Mouse (Mus musculus) left cerebral cortex, adult 9 months (tissue): ENCODE data around the gene Otoa.

Source experiments
- DNase-seq, 2 experiments: peaks; one replicate each; pipeline ENCODE4 v3.0.0; 2022; ENCODE audit warnings: low spot score in 2 of 2

The Otoa gene

DNA sequence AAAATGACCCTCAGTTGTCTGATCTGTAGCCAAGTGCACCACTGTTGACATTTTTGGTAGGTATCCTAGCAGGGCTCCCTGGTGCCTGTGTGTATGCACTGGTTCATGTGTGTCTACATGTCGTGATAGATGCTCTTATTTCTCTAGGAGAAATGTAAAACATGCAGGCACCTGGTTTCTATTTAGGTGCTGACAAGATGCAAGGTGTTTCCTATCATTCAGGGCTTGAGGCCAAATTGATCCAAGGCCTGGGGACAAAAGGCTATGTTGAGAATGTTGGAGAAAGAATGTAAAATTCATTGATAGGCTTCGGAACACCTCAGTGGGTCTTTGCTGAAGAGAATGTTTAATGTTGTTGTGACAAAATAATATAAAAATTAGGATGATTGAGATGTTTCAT is 366 bp downstream of the Otoa start:
- DNase-seq = no peak

DNA sequence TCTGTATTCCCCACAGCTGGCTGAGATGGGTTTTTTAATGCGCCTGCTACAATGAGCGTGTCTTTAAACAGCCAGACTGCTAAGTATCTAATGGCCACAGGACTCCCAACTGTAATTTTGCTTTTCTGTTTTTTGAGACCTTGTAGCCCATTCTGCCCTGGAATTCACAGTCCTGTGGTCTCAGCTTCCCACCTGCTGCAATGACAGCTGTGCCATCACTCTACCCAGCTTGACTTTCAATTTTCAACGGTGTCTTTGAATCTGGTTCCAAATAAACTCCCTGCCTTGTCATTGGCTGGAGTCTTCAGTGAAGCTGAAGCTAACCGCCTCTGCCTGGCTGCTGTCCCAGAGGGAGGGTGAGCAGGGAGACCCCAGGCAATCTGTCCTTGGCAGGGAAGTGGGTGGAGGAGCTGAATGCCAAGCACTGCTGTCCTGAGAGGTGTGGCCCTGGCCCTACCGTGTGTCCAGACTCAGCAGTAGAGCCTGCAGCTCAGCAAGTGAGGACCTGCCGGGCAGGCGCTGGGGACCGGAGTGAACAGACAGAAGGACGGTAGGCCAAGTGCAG is 1.6 kb downstream of the Otoa start:
- DNase-seq = no peak

- DNase-seq = no peak
These were observed 3.5 kb downstream of the Otoa start for GRCm38 (mm10) chr7:121084840-121085453.

- DNase-seq = no peak
These were observed 4.0 kb downstream of the Otoa start for GRCm38 (mm10) chr7:121085500-121085899.

GRCm38 (mm10) chr7:121088745-121089144 is 7.3 kb downstream of the Otoa start:
- DNase-seq = no peak

GRCm38 (mm10) chr7:121090748-121091147 is 9.3 kb downstream of the Otoa start:
- DNase-seq = no peak

GRCm38 (mm10) chr7:121093026-121093425 is 11.6 kb downstream of the Otoa start:
- DNase-seq = no peak

- DNase-seq = no peak
These were observed 17.4 kb downstream of the Otoa start for GRCm38 (mm10) chr7:121098614-121099389.

DNA sequence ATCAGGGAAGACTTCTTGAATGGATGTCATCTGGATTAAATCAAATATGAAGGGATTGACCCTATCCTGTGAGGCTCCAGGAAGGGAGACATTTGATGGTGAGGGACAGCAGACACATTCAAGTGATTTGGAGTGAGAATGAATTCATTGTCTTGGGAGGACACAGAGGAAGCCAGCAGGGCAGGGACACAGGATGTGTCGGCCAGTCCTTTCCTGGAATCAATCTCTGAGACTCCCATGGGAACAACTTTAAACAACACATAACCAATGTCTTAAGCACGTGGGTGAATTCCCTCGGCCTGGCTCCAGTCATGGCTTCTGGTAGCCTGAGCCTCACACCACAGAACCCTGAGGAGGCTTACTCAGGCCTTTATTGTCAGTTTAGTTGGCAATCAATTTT is 26.4 kb downstream of the Otoa start:
- DNase-seq = no peak

GRCm38 (mm10) chr7:121111321-121111720 is 29.9 kb downstream of the Otoa start:
- DNase-seq = no peak

- DNase-seq = no peak
These were observed 30.3 kb downstream of the Otoa start for GRCm38 (mm10) chr7:121111762-121112161.

- DNase-seq = peak; percentile 18 to 91
These were observed 38.8 kb downstream of the Otoa start for GRCm38 (mm10) chr7:121120143-121120818.

DNA sequence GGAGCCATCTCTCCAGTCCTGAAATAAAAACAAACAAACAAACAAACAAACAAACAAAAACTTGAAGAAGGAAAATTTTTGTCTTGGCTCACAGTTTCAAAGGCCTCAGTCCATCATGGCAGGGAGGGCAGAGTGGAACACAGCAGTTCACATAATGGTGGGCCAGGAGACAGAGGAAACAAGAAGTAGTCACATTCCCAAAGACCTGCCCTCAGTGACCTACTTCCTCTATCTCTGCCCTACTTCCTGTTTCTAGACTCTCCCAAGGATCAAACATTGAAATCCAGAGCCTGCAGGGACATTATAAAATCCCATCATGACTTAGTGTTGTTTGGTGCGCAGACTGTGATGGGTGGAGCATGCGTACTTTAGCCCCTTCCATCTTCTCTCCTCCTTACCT is 49.4 kb downstream of the Otoa start:
- no peak for DNase-seq

DNA sequence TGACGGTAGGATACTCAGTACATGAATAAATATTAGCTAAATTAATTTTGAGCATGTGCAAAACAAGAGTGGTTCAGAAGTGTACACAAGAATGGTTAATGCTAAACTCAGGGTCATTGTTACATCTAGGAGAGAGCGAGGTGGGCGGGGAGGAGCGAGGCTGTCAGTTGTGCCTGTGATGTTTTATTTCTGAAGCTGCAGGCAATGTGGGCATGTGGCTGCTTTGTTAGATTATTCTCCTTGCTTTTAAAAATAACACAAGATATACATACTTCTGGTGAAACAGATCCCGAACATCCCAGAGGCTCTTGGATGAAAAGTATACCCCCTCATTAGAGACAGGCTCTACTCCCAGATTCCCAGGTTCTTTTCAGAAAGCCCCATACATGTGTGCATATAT is 59.8 kb downstream of the Otoa start:
- DNase-seq = peak in 1 of 2 experiments; percentile 4

DNA sequence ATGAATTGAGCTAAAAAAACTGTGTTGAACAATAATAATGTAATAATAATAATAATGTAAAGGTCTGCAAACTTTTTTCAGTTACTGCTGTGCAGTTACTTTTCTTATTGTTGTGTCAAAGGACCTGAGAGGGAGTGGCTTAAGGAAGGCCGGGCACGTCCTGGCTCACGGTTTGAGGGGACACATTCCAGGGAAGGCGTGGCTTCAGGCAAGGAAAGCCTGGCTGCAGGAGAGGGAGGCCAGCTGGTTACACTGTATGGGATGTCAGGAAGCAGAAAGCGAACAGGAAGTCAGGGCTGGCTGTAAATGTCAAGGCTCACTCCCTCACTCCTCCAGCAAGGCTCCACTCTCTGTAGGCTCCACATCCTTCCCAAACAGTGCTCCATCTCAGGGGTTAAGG is 69.2 kb downstream of the Otoa start:
- no peak for DNase-seq

- no peak for DNase-seq
These were observed 70.7 kb downstream of the Otoa start for GRCm38 (mm10) chr7:121152186-121152585.

GRCm38 (mm10) chr7:121165616-121166015 is 84.2 kb downstream of the Otoa start:
- no peak for DNase-seq

GRCm38 (mm10) chr7:121171888-121172287 is 90.4 kb downstream of the Otoa start:
- DNase-seq = no peak

DNA sequence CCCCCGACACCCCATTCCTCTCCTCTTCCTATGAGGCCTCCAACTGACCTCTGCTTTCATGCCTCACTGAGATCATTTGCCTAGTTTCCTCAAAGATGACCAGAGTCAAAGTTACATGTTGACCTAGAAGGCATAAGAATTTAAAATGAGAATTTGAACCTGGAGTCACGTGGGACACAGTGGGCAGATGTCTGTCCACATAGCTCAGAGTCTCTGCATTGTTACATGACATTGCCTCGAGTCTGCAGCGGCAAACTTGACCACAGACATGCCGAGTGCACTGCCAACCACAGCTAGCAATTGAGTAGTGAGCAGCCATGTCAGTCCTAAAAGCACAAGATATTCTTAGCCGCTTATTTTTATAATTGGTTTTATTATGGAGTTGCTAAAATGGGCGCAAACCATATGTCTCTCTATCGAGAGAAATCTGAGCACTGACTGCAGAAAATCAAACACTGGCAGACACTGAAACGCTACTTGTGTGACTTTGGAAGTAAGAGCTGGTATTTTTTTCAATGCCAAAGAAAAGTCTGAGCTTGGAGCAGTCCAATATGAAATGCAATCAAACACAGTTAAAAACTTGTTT is 105.8 kb downstream of the Otoa start:
- DNase-seq = peak; percentile 21 to 33

DNA sequence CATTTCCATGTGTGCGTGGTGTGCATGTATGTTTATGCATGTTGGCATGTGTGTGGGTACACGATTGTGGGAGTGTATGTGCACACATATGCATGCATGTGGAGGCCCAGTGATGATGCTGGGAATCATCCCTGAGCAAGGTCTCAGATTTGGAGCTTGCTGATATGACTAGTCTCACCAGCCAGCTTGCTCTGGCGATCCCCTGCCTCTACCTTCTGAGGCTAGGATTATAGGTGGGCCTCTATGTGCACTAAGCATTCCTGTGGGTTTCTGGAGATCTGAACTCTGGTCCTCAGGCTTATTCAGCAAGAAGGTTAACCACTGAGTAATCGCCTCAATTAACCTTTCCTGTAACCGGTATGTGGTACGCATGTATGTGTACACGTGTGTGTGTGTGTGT is 107.5 kb downstream of the Otoa start:
- DNase-seq = no peak

DNA sequence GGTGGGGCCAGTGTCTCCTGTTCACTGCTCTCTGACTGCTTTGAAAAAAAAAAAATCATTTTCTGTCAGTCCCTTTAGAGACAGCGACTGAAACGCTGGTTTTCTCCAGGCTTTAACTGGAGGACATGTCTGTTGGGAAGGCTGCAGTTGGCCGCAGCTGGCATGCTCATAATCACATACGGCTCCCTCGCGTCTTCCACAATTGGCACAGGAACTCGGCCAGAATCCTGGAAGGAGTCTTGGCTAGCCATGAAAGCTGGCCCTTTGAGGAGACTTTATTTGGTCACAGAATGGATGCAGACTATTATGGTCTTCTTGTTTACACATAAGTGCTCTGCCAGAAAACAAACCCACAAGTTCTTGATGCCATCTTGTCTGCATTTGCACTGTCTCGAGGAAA is 117.5 kb downstream of the Otoa start:
- DNase-seq = peak in 1 of 2 experiments; percentile 52

GRCm38 (mm10) chr7:121211804-121212203 is 130.4 kb downstream of the Otoa start:
- no peak for DNase-seq
